Mouse (Mus musculus) small intestine, adult 2 months (tissue): ENCODE measurements around the gene Edn3.

Experiments used
- CTCF ChIP-seq: fragments of 200-500 bp; IDR thresholded peaks from 2 replicates; pipeline ENCODE4 v1.5.1; 2012; ENCODE audit warnings: low read depth, mild to moderate bottlenecking, control low read depth, inconsistent platforms, low read length, moderate library complexity, mixed read lengths; ENCODE audit not compliant: insufficient replicate concordance, insufficient read length; ENCODE audit errors: extremely low read depth
- POLR2A ChIP-seq: fragments of 200-500 bp; IDR thresholded peaks from 2 replicates; pipeline ENCODE4 v1.6.1; 2012; ENCODE audit warnings: low read depth, mild to moderate bottlenecking, control low read depth, inconsistent platforms, low read length, moderate library complexity

DNA sequence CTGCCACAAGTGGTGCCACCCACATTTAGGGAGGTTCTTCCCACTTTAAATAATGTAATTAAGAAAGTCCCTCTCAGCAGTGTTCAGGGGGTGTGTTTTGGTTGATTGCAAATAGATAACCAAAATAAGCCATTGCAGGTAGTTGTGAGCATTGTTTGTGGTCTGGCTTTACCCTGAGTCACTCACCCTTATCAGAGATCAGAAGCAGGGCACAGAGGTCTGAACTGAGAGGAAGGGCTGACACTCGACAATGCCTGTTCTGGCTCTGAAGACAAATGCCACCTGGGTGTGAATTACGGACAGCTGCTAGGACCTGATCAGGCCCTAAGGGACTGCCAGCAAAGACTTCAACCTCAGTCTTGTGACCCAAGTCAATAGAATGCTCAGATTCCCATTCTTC, 47.5 kb downstream of the Edn3 start:
- TF ChIP-seq CTCF (no peak), POLR2A (no peak)
